ENCODE assay signal across 9 mouse cellular contexts in genomic region chr9:43801911-43802310, GRCm38 (mm10). TPM values are rescaled to one million over a fixed set of nuclear protein-coding genes. Genes with fewer than 3 reads are reported as not detected.
A peak's percentile ranks its signal among the peaks of the same experiment; 100 is the strongest.
DNase-seq lines count a peak whose midpoint lies in the region; ATAC-seq and TF ChIP-seq lines count a peak whose summit lies in the region.
"Had no signal": no experiment of that assay in that cellular context is flagged by ENCODE, and none has a peak within 500 bp of the region (broad histone marks: within the 10 kb centered on the region; RNA-seq: fewer than 3 reads in every experiment).

No protein-coding gene starts in this region.

- peak; percentile 58; the same call in 1 of the 2 replicates for ATAC-seq in embryonic facial prominence, embryonic 14.5 days (ENCODE audit: low read depth)
- 0 out of 2 replicates have a peak, but pooled peaks have one; percentile 40 for ATAC-seq in heart, embryonic 16.5 days (replicated peaks; ENCODE audit: extremely low read depth, insufficient read depth, low FRiP score)
- ATAC-seq in inflammation-experienced regulatory T-cells, adult 6 months, result no peak

- WGBS in embryonic facial prominence, embryonic 14.5 days, result 42% methylated on average over 5 of the region's 5 CpGs
- WGBS in heart, embryonic 16.5 days, result 48% methylated on average over 5 of the region's 5 CpGs
- WGBS in lung, adult 2 months, result 42% methylated on average over 5 of the region's 5 CpGs

- no peak overlapping the region for H3K4me3 ChIP-seq in E14TG2a.4 (replicated peaks; ENCODE audit: low read length)
- H3K4me3 ChIP-seq in embryonic facial prominence, embryonic 14.5 days (ENCODE audit: low read depth, low read length), result no peak overlapping the region
- H3K4me3 ChIP-seq in heart, embryonic 16.5 days (ENCODE audit: low read length), result no peak overlapping the region
- no peak overlapping the region for H3K4me3 ChIP-seq in lung, adult 2 months (replicated peaks; ENCODE audit: extremely low read depth, low read depth, low read length)
- H3K4me3 ChIP-seq: neural tube, embryonic 13.5 days had no signal

- no peak overlapping the region for H3K9ac ChIP-seq in embryonic facial prominence, embryonic 14.5 days (ENCODE audit: low read depth, low read length)
- H3K9ac ChIP-seq in heart, embryonic 16.5 days (ENCODE audit: low read length), result no peak overlapping the region
- H3K9ac ChIP-seq: neural tube, embryonic 13.5 days had no signal

- no peak overlapping the region for H3K27ac ChIP-seq in embryonic facial prominence, embryonic 14.5 days (replicated peaks; ENCODE audit: low read depth, low read length)
- H3K27ac ChIP-seq in heart, embryonic 16.5 days (ENCODE audit: low read length), result no peak overlapping the region
- H3K27ac ChIP-seq: neural tube, embryonic 13.5 days had no signal

- peak; percentile 75 for TF ChIP-seq CTCF in E14TG2a.4 (conservative IDR thresholded peaks at IDR 0.05; ENCODE audit: low read length)
- peak; percentile 89 for TF ChIP-seq CTCF in lung, adult 2 months (IDR thresholded peaks at IDR 0.05; ENCODE audit: insufficient read depth, low read length)

- H3K36me3 ChIP-seq in E14TG2a.4 (ENCODE audit: insufficient read depth, low read length), result peaks cover 25% of the 10 kb centered on the region
- H3K36me3 ChIP-seq in embryonic facial prominence, embryonic 14.5 days (ENCODE audit: control insufficient read depth, insufficient read depth, low read length), result peaks cover 22% of the 10 kb centered on the region; the same call in 1 of the 2 replicates
- no peaks in the 10 kb centered on the region for H3K36me3 ChIP-seq in heart, embryonic 16.5 days (ENCODE audit: control insufficient read depth, insufficient read depth)

- peaks cover 44% of the 10 kb centered on the region for H3K4me1 ChIP-seq in E14TG2a.4 (replicated peaks; ENCODE audit: low read depth, low read length)
- no peaks in the 10 kb centered on the region for H3K4me1 ChIP-seq in embryonic facial prominence, embryonic 14.5 days (ENCODE audit: control insufficient read depth, insufficient read depth, low read length)
- H3K4me1 ChIP-seq in heart, embryonic 16.5 days (ENCODE audit: control insufficient read depth, insufficient read depth, low read length), result no peaks in the 10 kb centered on the region
- no peaks in the 10 kb centered on the region for H3K4me1 ChIP-seq in lung, adult 2 months (ENCODE audit: control insufficient read depth, insufficient read depth, low read length)

- peaks cover 13% of the 10 kb centered on the region for H3K27me3 ChIP-seq in E14TG2a.4 (ENCODE audit: insufficient read depth, low read length)
- H3K27me3 ChIP-seq in embryonic facial prominence, embryonic 14.5 days (replicated peaks; ENCODE audit: control insufficient read depth, insufficient read depth, low read length), result no peaks in the 10 kb centered on the region
- no peaks in the 10 kb centered on the region for H3K27me3 ChIP-seq in heart, embryonic 16.5 days (ENCODE audit: control insufficient read depth, insufficient read depth, low read length)
- H3K27me3 ChIP-seq: neural tube, embryonic 13.5 days had no signal

- no peaks in the 10 kb centered on the region for H3K9me3 ChIP-seq in E14TG2a.4 (ENCODE audit: low read length)
- no peaks in the 10 kb centered on the region for H3K9me3 ChIP-seq in embryonic facial prominence, embryonic 14.5 days (ENCODE audit: control insufficient read depth, low read length)
- H3K9me3 ChIP-seq in heart, embryonic 16.5 days (replicated peaks; ENCODE audit: control insufficient read depth, low read length), result no peaks in the 10 kb centered on the region
- H3K9me3 ChIP-seq: neural tube, embryonic 13.5 days had no signal

- no peak overlapping the region for H3K4me2 ChIP-seq in embryonic facial prominence, embryonic 14.5 days (ENCODE audit: low read depth, low read length)
- H3K4me2 ChIP-seq in heart, embryonic 16.5 days (ENCODE audit: low read depth, low read length), result no peak overlapping the region
- H3K4me2 ChIP-seq: neural tube, embryonic 13.5 days had no signal

- DNase-seq in adrenal gland, postnatal 25 days, result peak; percentile 84
- peak; percentile 32 for DNase-seq in embryonic facial prominence, embryonic 14.5 days (ENCODE audit: low spot score)
- peak; percentile 83 to 86 for DNase-seq in kidney, postnatal 25 days
- peak; percentile 69 for DNase-seq in lung, adult 2 months
- peak; percentile 39 for DNase-seq in retina, adult 2 months (ENCODE audit: low read depth, low spot score)

- no peak for TF ChIP-seq POLR2A in lung, adult 2 months (IDR thresholded peaks at IDR 0.05; ENCODE audit: borderline replicate concordance, extremely low read depth, low read depth, low read length)

RNA-seq across cellular contexts. Expression of gene Nectin1, which starts 58.1 kb away (rescaled TPM):
- total RNA-seq in adrenal gland, postnatal 25 days (2021), result 23.6 and 25.7 TPM in 2 replicates
- 9.0 and 10.1 TPM in 2 replicates for polyA plus RNA-seq in embryonic facial prominence, embryonic 14.5 days (2014; fragmentation: Nextera tagmentation; extraction: Ambion mirVana)
- polyA plus RNA-seq in heart, embryonic 16.5 days (2015; fragmentation: Nextera tagmentation; extraction: Ambion mirVana), result 1.7 and 2.0 TPM in 2 replicates
- 26.4 and 28.2 TPM in 2 replicates for polyA plus RNA-seq in lung, adult 2 months (2012; rRNA removed)
- 1 to 10 TPM in 1 of 3 experiments, under 1 TPM in 2; 0.36 to 2.6 (median 0.57) TPM for polyA plus RNA-seq in inflammation-experienced regulatory T-cells, adult 6 months (2017; shearing (Covaris generic))

Comparison
In these comparisons a context has a peak if more than half of its experiments do, and no peak if none do; other contexts are left out.
1. DNase-seq: peak in every context shown above with its lines; median percentile 84 in kidney, postnatal 25 days; 84 in adrenal gland, postnatal 25 days; 69 in lung, adult 2 months; 39 in retina, adult 2 months; 32 in embryonic facial prominence, embryonic 14.5 days.